Mouse (Mus musculus) erythroblast, embryonic 14.5 days (primary cell): ENCODE data around the gene Emc7. TPM values are rescaled to one million over a fixed set of nuclear protein-coding genes. Genes with fewer than 3 reads are reported as not detected.
A peak's percentile ranks its signal among the peaks of the same experiment; 100 is the strongest.

Experiments used
- H3K27me3 ChIP-seq: 2 replicates; pipeline ENCODE4 v1.6.1; 2012; ENCODE audit warnings: inconsistent platforms; ENCODE audit not compliant: control insufficient read depth
- H3K36me3 ChIP-seq: 2 replicates; pipeline ENCODE4 v1.6.1; 2012; ENCODE audit warnings: mild to moderate bottlenecking, inconsistent platforms; ENCODE audit not compliant: control insufficient read depth
- H3K4me1 ChIP-seq: 2 replicates; pipeline ENCODE4 v1.6.1; 2012; ENCODE audit warnings: inconsistent platforms; ENCODE audit not compliant: control insufficient read depth
- H3K4me3 ChIP-seq: replicated peaks from 2 replicates; pipeline ENCODE3; 2012; ENCODE audit warnings: moderate library complexity, mild to moderate bottlenecking, inconsistent platforms
- H3K9me3 ChIP-seq: 2 replicates; pipeline ENCODE4 v1.6.1; 2012; ENCODE audit warnings: low read length, inconsistent platforms, mixed read lengths; ENCODE audit not compliant: control insufficient read depth
- GATA1 ChIP-seq: IDR thresholded peaks from 2 replicates; pipeline ENCODE4 v1.6.1; 2012; ENCODE audit warnings: low read length, inconsistent platforms, mixed read lengths
- TAL1 ChIP-seq: IDR thresholded peaks from 3 replicates; pipeline ENCODE4 v1.6.1; 2012; ENCODE audit warnings: low read length, inconsistent platforms, mixed read lengths
- polyA plus RNA-seq: library from polyadenylated mRNA; stranded (reverse); fragments of >175 nt; gene quantifications from 2 replicates; pipeline ENCODE4 v1.2.3, GENCODE M21; 2012

Emc7 gene
- polyA plus RNA-seq, 1 experiment, result 0.18 TPM

- no peaks in the 10 kb centered on the region for H3K9me3 ChIP-seq
- no peaks in the 10 kb centered on the region for H3K27me3 ChIP-seq
- peaks cover 33% of the 10 kb centered on the region for H3K4me1 ChIP-seq
- no peaks in the 10 kb centered on the region for H3K36me3 ChIP-seq
- TF ChIP-seq TAL1, result no peak
- no peak for TF ChIP-seq GATA1
- no peak overlapping the region for H3K4me3 ChIP-seq
Observed at GRCm38 (mm10) chr2:112491629-112492028, 36.8 kb downstream of the Emc7 start.

GRCm38 (mm10) chr2:112492431-112492855, 37.6 kb downstream of the Emc7 start:
- H3K4me3 ChIP-seq, result peak overlapping the region; percentile 80
- H3K27me3 ChIP-seq, result no peaks in the 10 kb centered on the region
- H3K4me1 ChIP-seq, result peaks cover 36% of the 10 kb centered on the region
- H3K9me3 ChIP-seq, result no peaks in the 10 kb centered on the region
- H3K36me3 ChIP-seq, result no peaks in the 10 kb centered on the region
- no peak for TF ChIP-seq GATA1
- TF ChIP-seq TAL1, result no peak

GRCm38 (mm10) chr2:112492856-112493538, 38.2 kb downstream of the Emc7 start, which contains the start of gene Aven:
Aven (plus strand) TSS chr2:112492964.
- Histone ChIP-seq H3K27me3 (no peaks in the 10 kb centered on the region), H3K36me3 (no peaks in the 10 kb centered on the region), H3K9me3 (no peaks in the 10 kb centered on the region), H3K4me1 (peaks cover 38% of the 10 kb centered on the region), H3K4me3 (peak within 1 kb of the TSS; percentile 80)
- TF ChIP-seq TAL1, result no peak
- TF ChIP-seq GATA1, result no peak

GRCm38 (mm10) chr2:112493539-112494260, 38.9 kb downstream of the Emc7 start:
- no peaks in the 10 kb centered on the region for H3K27me3 ChIP-seq

GRCm38 (mm10) chr2:112497851-112498250, 43.1 kb downstream of the Emc7 start:
- H3K4me1 ChIP-seq, result peaks cover 45% of the 10 kb centered on the region
- H3K4me3 ChIP-seq, result no peak overlapping the region
- no peaks in the 10 kb centered on the region for H3K36me3 ChIP-seq
- TF ChIP-seq GATA1, result no peak
- TF ChIP-seq TAL1, result no peak
- H3K27me3 ChIP-seq, result no peaks in the 10 kb centered on the region
- H3K9me3 ChIP-seq, result no peaks in the 10 kb centered on the region

More at GRCm38 (mm10) chr2:112493539-112494260, 38.9 kb downstream of the Emc7 start:
- TF ChIP-seq TAL1, result no peak
- TF ChIP-seq GATA1, result no peak
- Histone ChIP-seq H3K36me3 (no peaks in the 10 kb centered on the region), H3K4me1 (peaks cover 43% of the 10 kb centered on the region), H3K9me3 (no peaks in the 10 kb centered on the region), H3K4me3 (peak overlapping the region; percentile 80)

GRCm38 (mm10) chr2:112501209-112501608, 46.4 kb downstream of the Emc7 start:
- Histone ChIP-seq H3K9me3 (no peaks in the 10 kb centered on the region), H3K27me3 (no peaks in the 10 kb centered on the region), H3K36me3 (no peaks in the 10 kb centered on the region; the same call in 1 of the 2 replicates), H3K4me1 (peaks cover 29% of the 10 kb centered on the region), H3K4me3 (no peak overlapping the region)
- TF ChIP-seq TAL1 (no peak), GATA1 (no peak)

- Histone ChIP-seq H3K4me3 (no peak overlapping the region), H3K27me3 (no peaks in the 10 kb centered on the region), H3K4me1 (peaks cover 29% of the 10 kb centered on the region), H3K9me3 (no peaks in the 10 kb centered on the region), H3K36me3 (no peaks in the 10 kb centered on the region; the same call in 1 of the 2 replicates)
- TF ChIP-seq TAL1 (no peak), GATA1 (no peak)
Observed at GRCm38 (mm10) chr2:112503978-112504377, 49.2 kb downstream of the Emc7 start.

- Histone ChIP-seq H3K4me1 (peaks cover 33% of the 10 kb centered on the region), H3K4me3 (no peak overlapping the region), H3K9me3 (no peaks in the 10 kb centered on the region), H3K27me3 (no peaks in the 10 kb centered on the region), H3K36me3 (no peaks in the 10 kb centered on the region; the same call in 1 of the 2 replicates)
- TF ChIP-seq TAL1 (no peak), GATA1 (no peak)
Observed at GRCm38 (mm10) chr2:112506841-112507435, 52.1 kb downstream of the Emc7 start.

- peaks cover 33% of the 10 kb centered on the region for H3K4me1 ChIP-seq
- H3K4me3 ChIP-seq, result no peak overlapping the region
- TF ChIP-seq TAL1, result no peak
- TF ChIP-seq GATA1, result no peak
Observed at GRCm38 (mm10) chr2:112507444-112507843, 52.6 kb downstream of the Emc7 start.

More at GRCm38 (mm10) chr2:112507444-112507843, 52.6 kb downstream of the Emc7 start:
- Histone ChIP-seq H3K9me3 (no peaks in the 10 kb centered on the region), H3K27me3 (no peaks in the 10 kb centered on the region), H3K36me3 (no peaks in the 10 kb centered on the region; the same call in 1 of the 2 replicates)
